Mouse (Mus musculus) MEL (cell line): ENCODE data around the gene Sept9.

Experiments used
- CTCF ChIP-seq, 3 experiments: IDR thresholded peaks in 2 of 3; conservative IDR thresholded peaks in 1 of 3; 2 replicates each; pipeline ENCODE4 v1.5.1; 2011 to 2012; ENCODE audit warnings: low read length in 3 of 3, low read depth in 2 of 3, mild to moderate bottlenecking in 2 of 3, improper control_type of control experiment in 1 of 3, inconsistent platforms in 1 of 3, mixed read lengths in 1 of 3, moderate library complexity in 1 of 3; ENCODE audit not compliant: control insufficient read depth in 1 of 3, insufficient read depth in 1 of 3, poor library complexity in 1 of 3, severe bottlenecking in 1 of 3
- EP300 ChIP-seq, 2 experiments: IDR thresholded peaks; 2 replicates each; pipeline ENCODE4 v1.6.1; 2011; ENCODE audit warnings: improper control_type of control experiment in 2 of 2, low read length in 2 of 2, low read depth in 1 of 2, mild to moderate bottlenecking in 1 of 2
- MAX ChIP-seq: IDR thresholded peaks from 2 replicates; pipeline ENCODE4 v1.6.1; 2011; ENCODE audit warnings: low read length, improper control_type of control experiment
- ZMIZ1 ChIP-seq: IDR thresholded peaks from 2 replicates; pipeline ENCODE4 v1.6.1; 2012; ENCODE audit warnings: low read depth, mild to moderate bottlenecking, inconsistent platforms, low read length, improper control_type of control experiment, moderate library complexity

GRCm38 (mm10) chr11:117370262-117370850, 170.9 kb downstream of the Sept9 start:
- TF ChIP-seq ZMIZ1 (no peak), EP300 (IDR thresholded peaks at IDR 0.05; ENCODE audit: low read depth in 1 of 2, low read length in 2 of 2) (no peak), CTCF (IDR thresholded peaks at IDR 0.05 in 2 of 3, conservative IDR thresholded peaks at IDR 0.05 in 1 of 3; ENCODE audit: control insufficient read depth in 1 of 3, insufficient read depth in 1 of 3, low read depth in 2 of 3, low read length in 3 of 3, poor library complexity in 1 of 3, severe bottlenecking in 1 of 3) (no peak), MAX (no peak)
